Mouse (Mus musculus) layer of hippocampus, adult 6 months (tissue): ENCODE measurements around the gene Fgfr2. TPM values are rescaled to one million over a fixed set of nuclear protein-coding genes. Genes with fewer than 3 reads are reported as not detected.

ENCODE experiments used
- long read RNA-seq, 2 experiments: library from polyadenylated mRNA; unstranded; transcript quantifications; one replicate each; pipeline ENCODE4 v2.0.0; 2019 to 2020
- polyA plus RNA-seq: library from polyadenylated mRNA; unstranded; fragments of <200 nt; fragmentation: Nextera tagmentation; gene quantifications from 2 replicates; pipeline ENCODE4 v1.2.3, GENCODE M21; 2021

The Fgfr2 gene
- 23.7 and 24.2 TPM in 2 replicates for polyA plus RNA-seq
- long read RNA-seq, experiment 1, partial matches to known transcripts: 15 of 52 reads
- long read RNA-seq, experiment 1, other reads (novel, unspliced or antisense): 36 of 52 reads
- long read RNA-seq, experiment 2, full-length matches to known transcripts: 19 of 218 reads
- long read RNA-seq, experiment 2, partial matches to known transcripts: 73 of 218 reads
- long read RNA-seq, experiment 2, other reads (novel, unspliced or antisense): 126 of 218 reads

DNA sequence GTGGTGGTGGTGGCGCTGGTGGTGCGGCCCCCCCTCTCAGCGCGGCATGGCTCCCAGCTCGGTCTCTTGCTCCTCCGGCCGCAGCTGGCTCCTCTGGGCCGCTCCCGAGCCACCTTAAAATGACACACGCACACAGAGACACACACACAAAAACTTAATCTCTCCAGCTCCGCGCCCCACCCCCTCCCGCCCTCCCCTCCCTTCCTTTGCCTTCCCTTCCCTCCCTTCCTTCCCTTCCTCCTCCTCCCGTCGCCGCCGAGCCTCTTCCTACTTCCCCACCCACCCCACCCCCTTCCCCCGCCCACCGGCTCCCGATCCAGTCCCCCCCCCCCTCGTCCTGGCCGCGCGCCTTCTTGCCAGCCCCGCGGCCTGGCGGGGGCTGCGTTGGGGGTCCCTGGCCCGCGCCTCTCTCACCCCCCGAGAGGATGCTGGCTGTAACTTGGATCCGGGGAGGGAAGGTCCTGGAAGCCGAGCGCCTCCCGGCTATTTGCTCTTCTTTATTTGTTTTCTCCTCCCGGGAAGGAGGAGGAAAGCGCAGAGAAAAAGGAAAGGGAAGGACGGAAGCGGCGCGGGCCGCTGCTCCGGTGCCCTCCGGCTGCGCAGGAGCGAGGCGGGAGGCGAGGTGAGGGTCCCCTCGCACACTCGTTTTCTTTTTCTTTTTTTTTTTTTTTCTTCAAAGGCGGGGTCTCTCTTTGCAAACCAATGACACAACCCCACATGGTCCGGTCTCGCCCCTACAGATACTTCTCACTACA lies at the start of gene Fgfr2:
TSS of gene Fgfr2 (minus strand) at position 107 of the 755 bp plus-strand sequence.

DNA sequence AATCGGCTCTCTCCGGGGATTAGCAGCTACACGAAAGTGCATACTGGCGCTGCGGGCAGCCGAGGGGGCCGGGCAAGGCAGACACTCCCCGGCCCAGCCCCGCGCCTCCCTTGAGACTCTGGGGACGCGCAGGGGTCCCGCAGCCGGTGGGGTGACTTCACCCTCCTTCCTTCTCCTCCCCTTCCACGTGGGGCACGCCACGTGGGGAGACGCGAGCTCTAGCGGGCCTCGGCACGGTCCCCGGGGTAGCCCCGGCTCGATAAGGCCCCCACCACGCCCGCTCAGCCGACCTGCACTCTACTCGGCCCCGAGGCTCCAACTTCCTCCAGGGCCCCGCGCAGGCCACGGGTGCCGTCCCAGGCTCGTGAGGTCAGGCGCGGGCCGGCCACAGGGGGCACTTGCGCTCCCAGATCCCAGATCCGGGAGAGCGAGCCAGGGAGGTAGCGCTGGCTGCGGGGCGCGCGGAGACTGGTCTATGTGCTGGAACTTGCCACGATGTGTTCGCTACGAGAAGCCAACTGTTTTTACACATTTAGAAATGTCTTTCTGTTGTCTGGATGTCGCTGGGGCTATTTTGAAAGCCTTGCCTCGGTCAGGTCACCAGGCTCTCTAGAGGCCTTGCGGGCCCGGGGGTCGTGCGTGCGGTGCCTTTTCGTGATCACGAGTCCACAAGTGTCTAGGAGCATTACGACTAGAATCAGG lies 1.0 kb upstream of the Fgfr2 start, which contains the start of gene Ctbp2:
TSS of gene Ctbp2 (minus strand) at position 356 of the 702 bp plus-strand sequence.

DNA sequence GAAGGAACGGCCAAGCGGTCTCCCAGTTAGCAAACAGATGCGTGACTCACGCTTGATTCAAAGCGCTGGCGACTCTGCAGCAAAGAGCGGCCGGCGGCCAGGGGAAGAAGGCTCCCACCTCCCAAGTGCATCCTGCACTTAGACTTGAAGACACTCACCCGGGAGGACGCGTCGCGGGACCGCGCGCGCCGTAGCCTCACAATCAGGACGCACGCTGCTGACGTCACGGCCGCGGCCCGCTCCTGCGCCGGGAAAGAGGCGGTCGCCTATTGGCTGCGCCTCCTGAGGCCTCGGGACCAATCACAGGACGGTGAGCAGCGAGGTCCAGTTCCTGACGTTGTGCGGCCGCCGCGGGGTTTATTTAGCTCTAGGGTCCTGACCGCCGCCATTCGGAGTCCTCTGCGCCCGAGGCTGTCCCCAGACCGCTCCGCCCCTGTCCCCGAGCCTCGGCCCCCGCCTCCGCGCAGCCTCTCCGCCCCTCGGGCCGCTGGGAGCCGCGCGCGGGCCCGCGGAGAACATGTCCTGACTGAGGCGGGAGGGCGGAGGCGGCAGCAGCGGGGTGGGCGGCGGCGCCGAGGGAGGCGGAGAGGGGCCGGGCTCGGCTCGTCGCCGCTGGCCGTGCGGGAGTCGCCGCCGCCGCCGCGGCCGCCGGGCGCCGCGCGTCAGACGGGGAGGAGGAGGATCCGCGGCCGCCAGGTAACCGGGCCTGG lies 192.1 kb downstream of the Fgfr2 start, which contains the start of gene Zranb1:
TSS of gene Zranb1 (plus strand) at position 293 of the 710 bp plus-strand sequence.

DNA sequence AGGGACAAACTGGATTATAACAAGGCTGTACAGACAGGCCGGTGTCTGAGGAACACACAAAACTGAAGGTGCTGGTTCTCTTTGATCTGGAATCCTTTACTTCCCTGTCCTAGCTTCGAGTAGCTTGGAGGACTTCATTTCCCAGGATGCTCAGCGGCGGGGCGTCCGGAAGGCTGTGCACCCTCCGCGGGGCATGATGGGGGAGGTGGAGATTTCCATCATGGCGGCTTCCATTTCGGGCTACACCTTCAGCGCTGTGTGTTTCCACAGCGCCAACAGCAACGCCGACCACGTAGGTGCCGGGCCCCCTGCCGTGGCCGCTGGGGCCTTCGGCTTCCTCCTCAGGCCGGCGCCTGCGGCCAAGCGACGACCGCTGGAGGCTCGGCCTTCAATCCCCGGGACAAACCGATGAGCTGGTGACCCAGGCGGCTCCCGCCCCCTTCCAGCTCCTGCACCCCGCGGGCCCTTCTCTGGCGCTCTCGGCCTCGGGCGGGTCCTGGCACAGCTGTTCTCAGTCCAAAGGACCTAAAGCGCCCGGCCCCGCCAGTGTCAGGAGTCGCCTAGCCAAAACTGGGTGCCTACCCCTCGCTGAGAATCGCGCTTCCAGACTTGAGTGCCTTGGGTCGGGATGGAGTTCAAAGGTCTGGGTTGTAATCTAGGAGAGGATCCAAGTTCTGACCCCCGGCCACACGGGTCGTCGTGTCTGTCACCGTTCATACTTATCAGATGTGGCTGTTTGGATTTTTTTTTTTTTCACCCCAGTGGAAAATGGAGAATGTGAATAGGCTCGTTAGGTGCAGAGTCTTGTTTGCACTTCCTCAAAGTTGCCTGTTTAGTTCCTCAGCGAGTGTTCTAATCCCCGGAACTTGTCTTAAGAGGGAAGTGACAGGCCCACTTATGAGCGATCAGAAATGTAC lies 263.9 kb downstream of the Fgfr2 start, which contains the start of gene Abraxas2:
TSS of gene Abraxas2 (plus strand) at position 184 of the 917 bp plus-strand sequence.

DNA sequence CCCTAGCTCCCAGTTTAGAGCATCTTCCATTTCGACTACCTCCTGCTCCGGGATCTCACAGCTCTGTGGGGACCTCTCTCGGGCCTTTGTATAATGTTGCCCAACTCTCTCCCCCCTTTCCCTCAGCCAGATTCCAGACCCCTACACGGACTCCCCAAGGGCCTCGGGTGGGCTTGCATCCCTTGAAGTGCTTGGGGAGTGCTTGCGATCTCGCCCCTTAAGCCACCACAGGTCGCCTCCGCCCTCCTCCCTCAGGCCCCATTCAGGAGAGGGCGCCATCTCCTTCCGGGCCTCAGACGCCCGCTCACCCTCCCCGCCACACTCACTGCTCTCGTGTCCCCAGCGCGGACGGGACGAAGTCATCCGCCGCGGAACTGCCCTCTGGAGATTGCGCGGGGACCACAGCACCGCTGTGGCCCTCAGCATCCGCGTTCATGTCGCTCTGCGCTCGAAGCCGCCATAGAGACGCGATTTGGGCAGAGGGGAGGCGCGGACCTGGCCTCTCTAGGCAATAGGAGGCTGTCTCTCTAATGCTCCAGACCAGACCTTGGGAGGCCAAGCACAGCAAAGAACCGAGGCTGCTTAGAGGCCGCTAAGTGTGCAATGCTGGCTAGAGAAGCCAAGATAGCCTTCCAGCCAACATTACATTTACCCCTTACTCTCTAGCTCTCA lies 270.8 kb downstream of the Fgfr2 start, which contains the start of gene Eef1akmt2:
TSS of gene Eef1akmt2 (minus strand) at position 501 of the 672 bp plus-strand sequence.

DNA sequence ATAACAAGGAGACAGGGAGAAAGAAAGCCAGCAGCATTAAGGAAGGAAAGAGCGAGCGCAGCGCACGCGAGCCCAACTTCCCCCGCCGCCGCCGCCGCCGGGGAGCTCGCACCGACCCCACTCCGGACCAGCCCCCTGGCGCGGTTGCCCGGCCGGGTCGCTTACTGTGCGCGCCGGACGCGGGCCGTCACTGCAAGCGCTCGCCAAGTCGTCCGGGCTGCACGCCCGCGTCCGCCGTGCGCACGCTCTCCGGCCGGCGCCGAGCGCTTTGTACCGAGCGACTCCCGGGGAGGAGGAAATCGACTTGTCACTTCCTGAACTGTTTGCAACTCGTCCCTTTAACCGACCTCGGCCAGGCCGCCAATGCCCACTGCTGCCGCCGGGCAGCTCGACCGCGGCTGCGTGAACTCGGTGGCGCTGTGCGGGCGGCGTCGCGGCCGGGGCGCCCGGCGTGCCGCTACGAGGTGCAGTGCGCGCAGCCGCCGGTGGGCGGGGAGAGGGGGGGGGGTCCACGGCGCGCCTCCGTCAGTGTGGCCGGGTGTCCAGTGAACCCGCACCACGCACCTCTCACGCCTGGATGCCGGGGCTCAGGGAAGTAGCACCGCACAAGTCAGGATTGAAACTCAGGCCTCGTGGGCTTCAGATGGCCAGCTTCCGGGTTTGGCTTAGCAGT lies 309.6 kb downstream of the Fgfr2 start, which contains the start of gene Fam53b:
TSS of gene Fam53b (minus strand) at position 471 of the 673 bp plus-strand sequence.

DNA sequence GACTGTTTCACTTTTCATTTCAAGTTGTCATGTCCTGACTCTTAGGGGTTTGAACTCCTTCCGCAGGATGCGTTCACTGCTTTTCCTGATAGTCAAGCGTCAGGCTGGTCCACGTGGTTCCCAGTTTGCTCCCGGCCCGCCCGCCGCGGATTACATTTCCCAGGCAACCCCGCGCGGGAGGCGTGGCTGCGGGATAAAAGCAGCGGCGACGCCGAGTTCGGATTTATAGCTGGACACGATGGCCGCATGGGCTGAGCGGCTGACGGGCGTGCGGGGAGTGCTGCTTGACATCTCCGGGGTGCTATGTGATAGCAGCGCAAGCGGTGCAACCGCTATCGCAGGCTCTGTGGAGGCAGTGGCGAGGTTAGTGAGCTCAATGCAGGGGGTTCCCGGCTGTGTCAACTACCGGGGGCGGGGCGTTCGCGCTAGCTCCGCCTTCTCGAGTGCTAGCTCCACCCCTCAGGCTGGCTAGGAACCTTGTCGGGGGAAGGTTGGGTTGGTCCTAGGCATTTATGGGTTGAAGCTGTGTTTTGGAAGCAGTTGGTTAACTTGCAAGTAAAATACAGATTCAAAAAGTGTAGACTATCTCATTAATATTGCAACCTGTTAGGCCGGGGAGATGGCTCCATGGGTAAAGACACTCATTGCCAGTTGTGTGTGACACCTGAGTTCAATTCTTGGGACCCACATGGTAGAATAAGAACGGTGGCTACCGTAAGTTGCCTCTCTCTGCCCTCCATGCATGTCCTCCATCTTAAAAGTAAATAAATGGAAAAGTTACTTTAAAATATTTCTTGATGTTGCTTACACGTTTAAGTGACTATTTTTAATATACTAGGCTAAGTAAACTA lies 512.5 kb downstream of the Fgfr2 start, which contains the start of gene Lhpp:
TSS of gene Lhpp (plus strand) at position 171 of the 851 bp plus-strand sequence.

DNA sequence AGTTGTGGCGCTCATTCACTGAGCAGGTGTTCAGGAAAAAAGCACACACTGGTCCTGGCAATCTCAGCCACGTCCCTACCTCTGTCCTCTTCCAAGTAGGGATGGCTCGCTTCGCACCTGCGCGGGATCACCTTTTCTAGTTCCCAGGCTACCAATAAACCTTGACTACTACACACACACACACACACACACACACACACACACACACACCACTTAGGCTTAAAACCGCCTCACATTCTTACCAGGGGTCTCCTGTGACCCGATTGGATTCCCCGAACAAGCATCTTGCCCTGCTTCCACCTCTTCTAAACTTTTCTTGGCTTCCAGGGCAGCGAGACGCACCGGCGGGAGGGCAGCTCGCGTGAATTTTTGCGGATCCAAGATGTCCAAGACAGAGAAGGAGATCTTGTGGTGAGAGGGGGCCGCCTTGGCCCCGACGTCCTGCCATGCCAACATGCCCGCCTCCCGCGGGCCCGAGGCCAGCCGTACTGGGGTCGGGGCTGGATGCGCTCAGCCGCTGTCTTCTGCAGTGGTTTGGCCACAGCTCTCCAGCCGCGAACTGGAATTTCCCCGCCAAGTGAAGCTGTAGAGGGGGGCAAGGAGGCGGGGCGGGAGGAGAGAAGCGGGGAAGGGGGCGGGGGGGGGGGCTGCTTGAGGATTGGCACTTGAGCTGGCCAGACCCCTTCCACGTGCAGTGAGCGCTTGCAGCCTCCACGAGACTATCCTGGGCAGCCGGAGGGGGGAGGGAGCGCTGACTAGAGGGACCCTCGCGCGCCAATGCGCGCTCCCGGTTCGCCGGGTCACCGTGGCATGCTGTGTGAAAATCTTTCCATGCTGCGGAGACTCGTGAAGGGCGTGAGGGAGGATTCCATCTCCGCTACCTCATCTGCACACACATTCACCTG lies 523.8 kb downstream of the Fgfr2 start, which contains the start of gene Nkx1-2:
TSS of gene Nkx1-2 (minus strand) at position 567 of the 905 bp plus-strand sequence.

DNA sequence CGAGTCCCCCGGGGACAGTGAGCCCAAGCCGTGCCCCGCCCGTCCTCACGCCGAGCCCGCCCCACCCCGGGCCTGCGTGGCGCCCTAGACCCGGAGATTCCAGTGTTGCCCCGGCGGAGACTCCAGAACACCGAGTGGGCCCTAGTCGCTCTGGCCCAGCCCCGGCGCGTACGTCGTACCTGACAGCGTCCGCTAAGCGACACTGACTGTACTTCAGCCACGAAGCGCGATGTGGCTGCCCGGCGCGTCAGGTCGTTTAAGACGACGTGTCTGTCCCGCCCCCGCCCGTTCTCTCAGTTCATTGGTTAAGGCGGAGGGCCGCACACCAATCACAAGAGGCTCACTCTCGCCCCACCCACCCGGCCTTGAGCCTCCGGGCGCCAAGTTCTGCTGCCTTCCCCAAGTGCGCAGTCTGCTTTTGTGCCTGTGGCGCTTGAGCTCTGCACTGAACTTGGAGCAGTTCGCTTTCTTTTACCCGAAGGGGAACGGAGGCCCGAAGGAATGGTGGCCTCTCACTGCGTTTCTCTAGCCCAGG lies 547.0 kb downstream of the Fgfr2 start, which contains the start of gene Oat:
TSS of gene Oat (minus strand) at position 283 of the 535 bp plus-strand sequence.

DNA sequence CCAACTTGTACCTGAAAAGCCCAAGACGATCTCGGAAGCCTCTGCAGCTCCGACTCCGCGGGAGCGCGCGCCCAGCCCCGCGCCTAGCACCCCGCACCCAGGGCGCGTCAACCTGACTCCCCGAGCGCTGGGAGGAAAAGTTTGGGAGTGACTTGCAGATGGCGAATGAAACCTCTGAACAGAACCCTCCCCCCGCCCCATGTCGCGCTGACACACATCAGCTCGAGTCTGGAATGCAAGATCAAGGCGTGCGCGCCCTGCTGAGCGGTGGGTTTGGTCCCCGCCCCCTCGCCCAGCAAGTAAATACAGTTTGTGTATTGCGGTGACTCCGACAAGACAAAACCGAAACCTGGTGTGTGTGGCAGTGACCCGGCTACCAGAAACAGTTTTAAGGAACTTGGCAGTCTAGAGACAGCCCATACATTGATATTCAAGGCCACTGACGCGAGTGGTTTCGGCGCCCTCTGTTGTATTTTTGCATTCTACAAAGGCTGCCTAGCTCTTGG lies 806.1 kb downstream of the Fgfr2 start, which contains the start of gene Chst15:
TSS of gene Chst15 (minus strand) at position 193 of the 506 bp plus-strand sequence.

DNA sequence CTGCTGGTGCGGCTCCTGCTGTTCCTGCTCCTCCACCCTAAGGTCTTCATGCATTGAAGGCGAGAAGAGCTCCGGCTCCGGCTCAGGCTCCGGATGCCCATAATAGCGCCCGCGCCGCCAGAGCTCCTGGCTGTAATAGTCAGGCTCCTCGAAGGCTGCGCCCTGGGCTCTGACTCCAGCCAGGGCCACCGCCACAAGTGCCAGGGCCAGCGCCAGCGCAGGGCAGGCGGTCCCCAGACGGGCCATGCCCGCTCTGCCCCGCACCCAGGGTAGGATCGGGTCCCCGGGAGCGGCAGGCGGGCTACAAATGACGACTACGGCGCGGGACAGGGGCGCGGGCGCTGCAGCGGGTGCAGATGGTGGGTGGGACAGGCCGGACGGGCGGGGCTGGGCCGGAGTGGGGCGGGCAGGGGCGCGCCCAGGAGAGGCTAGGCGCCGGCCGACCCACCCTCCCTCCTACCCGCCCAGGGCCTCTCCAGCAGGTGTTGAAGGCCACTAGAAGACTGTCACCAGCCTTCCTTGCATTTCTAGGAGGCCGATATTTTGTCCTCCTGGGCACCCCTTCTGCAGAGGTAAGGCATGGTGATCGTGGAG lies 968.7 kb downstream of the Fgfr2 start, which contains the start of gene Cpxm2:
TSS of gene Cpxm2 (minus strand) at position 372 of the 594 bp plus-strand sequence.

DNA sequence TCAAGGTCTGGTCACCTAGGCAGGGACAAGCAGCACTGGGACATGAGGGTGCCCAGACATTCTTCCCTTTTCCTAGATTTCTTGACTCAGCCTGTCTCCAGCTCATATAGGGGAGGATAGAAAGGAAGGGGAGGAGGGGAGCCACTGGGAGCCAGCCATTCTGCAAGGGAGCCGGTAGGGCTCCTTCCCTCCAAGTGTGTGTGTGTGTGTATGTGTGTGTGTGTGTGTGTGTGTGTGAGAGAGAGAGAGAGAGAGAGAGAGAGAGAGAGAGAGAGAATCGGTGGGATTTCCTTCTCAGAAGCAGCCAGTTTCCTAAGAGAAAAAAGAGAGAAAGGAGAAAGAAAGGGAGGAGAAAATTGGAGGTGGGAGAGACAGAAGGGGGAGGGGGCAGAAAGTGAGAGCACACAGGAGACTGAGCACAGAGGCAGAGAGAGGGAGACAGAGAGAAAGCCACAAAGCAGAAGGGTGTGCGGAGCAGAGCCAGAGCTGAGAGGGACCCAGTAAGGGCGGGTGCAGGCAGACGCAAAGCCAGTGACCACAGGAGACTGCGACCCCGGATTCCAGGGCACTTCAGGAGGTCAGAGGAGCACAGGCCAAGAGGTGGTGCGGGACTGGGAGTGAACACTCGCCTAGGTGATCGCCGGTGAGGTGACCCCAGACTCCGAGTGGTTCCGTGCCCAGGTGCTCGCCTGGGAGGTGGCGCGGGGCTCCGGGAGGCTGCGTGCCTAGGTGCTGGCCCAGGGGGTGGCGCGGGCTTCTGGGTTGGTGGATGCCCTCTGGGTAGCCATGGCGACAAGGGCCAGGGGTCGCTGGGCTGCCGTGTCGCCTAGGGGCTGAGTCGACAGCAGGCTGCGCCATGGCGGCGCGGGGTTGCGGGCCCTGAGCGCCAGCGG lies 1156.9 kb downstream of the Fgfr2 start, which contains the start of gene Gpr26:
TSS of gene Gpr26 (plus strand) at position 438 of the 893 bp plus-strand sequence.

DNA sequence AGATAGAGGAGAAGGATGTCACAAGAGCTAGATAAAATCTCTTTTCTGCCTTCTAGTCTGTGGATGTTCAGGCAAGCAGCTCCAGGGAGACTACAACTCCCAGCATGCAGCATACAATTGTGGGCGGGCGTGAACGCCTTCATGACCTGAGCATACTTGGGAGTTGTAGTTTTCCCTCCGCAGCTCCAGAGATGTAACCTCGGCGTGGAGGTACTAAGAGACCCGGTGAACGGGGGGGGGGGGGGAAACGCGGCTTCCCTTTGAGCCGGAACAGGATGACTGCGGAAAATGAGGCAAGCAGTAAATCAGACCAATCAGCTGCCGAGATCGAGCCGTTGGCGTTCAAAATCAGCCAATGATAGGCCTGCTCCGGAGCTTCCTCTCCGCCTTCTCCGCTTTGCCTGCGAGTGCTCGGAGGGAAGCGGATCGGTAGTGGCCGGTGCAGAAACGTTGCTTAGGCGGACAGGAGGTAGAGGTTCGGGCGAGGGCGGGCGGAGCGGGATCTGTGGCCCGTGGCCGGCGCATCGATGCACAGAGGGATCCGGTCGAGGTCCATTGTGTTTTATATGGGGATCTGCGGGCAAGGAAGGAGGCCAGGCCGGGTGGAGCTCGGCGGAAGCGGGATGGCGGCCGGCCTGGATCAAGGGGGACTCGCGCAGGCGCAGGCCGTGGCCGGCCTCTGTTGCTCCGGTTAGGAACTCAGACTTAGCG lies 1563.0 kb downstream of the Fgfr2 start, which contains the start of gene Bub3:
TSS of gene Bub3 (plus strand) at position 237 of the 711 bp plus-strand sequence.

DNA sequence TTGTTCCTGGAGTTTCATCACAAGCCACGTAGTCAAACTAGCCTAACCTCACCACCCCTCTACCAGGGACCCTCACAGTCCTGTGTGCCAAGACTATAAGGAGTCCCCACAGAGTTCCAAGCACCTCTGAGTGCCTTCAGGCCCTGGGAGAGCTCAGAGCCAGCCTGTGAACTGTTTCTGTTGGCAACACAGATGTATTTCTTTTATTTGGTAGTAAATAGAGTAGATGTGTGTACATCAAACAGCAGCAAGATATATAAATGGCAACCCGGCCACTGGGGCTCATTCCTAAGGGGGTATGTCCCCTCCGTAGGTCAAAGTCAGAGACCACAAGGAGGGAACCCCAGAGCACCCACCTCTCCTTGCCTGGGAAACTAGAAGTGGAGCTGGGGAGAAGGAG lies 1574.7 kb downstream of the Fgfr2 start, which contains the start of gene Hmx2:
TSS of gene Hmx2 (plus strand) at position 301 of the 400 bp plus-strand sequence.

